Mouse (Mus musculus) hindbrain, embryonic 10.5 days (tissue): ENCODE results near the gene Tbc1d30. TPM values are rescaled to one million over a fixed set of nuclear protein-coding genes. Genes with fewer than 3 reads are reported as not detected.

Experiments
- DNase-seq: peaks from one replicate; pipeline ENCODE4 v3.0.0-alpha.2; 2017; ENCODE audit warnings: low spot score
- H3K27ac ChIP-seq: fragments of 300-500 bp; sonication (generic); 2 replicates; pipeline ENCODE4 v1.5.1; 2016; ENCODE audit warnings: mild to moderate bottlenecking, moderate library complexity
- H3K27me3 ChIP-seq: fragments of 300-500 bp; sonication (generic); 2 replicates; pipeline ENCODE4 v1.6.1; 2016; ENCODE audit warnings: mild to moderate bottlenecking; ENCODE audit not compliant: poor library complexity, insufficient read depth, severe bottlenecking
- H3K36me3 ChIP-seq: fragments of 300-500 bp; sonication (generic); 2 replicates; pipeline ENCODE4 v1.6.1; 2016; ENCODE audit warnings: mild to moderate bottlenecking, moderate library complexity
- H3K4me1 ChIP-seq: fragments of 300-500 bp; sonication (generic); replicated peaks from 2 replicates; pipeline ENCODE4 v1.6.1; 2016; ENCODE audit warnings: mild to moderate bottlenecking
- H3K4me3 ChIP-seq: fragments of 300-500 bp; sonication (generic); 2 replicates; pipeline ENCODE4 v1.5.1; 2016; ENCODE audit warnings: mild to moderate bottlenecking, moderate library complexity
- H3K9me3 ChIP-seq: fragments of 300-500 bp; sonication (generic); 2 replicates; pipeline ENCODE4 v1.6.1; 2016; ENCODE audit warnings: mild to moderate bottlenecking, moderate library complexity
- WGBS: fragments of 180-500 bp; shearing (Covaris S2); methylation state at CpG from one replicate; pipeline ENCODE4 v1.1.7; 2016; 5-methylcytosine and 5-hydroxymethylcytosine counted together
- polyA plus RNA-seq: library from polyadenylated mRNA; unstranded; fragments of >200 nt; fragmentation: Nextera tagmentation; extraction: Ambion mirVana; gene quantifications from 2 replicates; pipeline ENCODE4 v1.2.1, GENCODE M21; 2016

The Tbc1d30 gene
- polyA plus RNA-seq, 1 experiment from 2014 or later = 4.1 TPM

- no peak overlapping the region for H3K4me3 ChIP-seq
- H3K4me1 ChIP-seq = no peaks in the 10 kb centered on the region
- H3K36me3 ChIP-seq = no peaks in the 10 kb centered on the region
- WGBS = 93% methylated on average over 7 of the region's 7 CpGs
- no peak overlapping the region for H3K27ac ChIP-seq
- peaks cover 3% of the 10 kb centered on the region for H3K9me3 ChIP-seq
- H3K27me3 ChIP-seq = no peaks in the 10 kb centered on the region
- DNase-seq = no peak
Observed at GRCm38 (mm10) chr10:121323493-121323892, 27.6 kb downstream of the Tbc1d30 start.

- DNase-seq = no peak
- peaks cover 28% of the 10 kb centered on the region for H3K27me3 ChIP-seq
- peaks cover 6% of the 10 kb centered on the region; the same call in 1 of the 2 replicates for H3K9me3 ChIP-seq
- H3K4me3 ChIP-seq = no peak overlapping the region
- WGBS = 81% methylated on average over 7 of the region's 7 CpGs
- no peaks in the 10 kb centered on the region for H3K36me3 ChIP-seq
- H3K27ac ChIP-seq = no peak overlapping the region
- peaks cover 17% of the 10 kb centered on the region for H3K4me1 ChIP-seq
Observed at GRCm38 (mm10) chr10:121318397-121318950, 32.6 kb downstream of the Tbc1d30 start.

GRCm38 (mm10) chr10:121316361-121316760, 34.7 kb downstream of the Tbc1d30 start:
- Histone ChIP-seq H3K27me3 (peaks cover 48% of the 10 kb centered on the region), H3K27ac (no peak overlapping the region), H3K4me3 (no peak overlapping the region), H3K36me3 (no peaks in the 10 kb centered on the region), H3K4me1 (peaks cover 24% of the 10 kb centered on the region), H3K9me3 (peaks cover 6% of the 10 kb centered on the region; the same call in 1 of the 2 replicates)
- no peak for DNase-seq
- 87% methylated on average over 10 of the region's 10 CpGs for WGBS

GRCm38 (mm10) chr10:121315321-121316283, 35.5 kb downstream of the Tbc1d30 start:
- H3K4me3 ChIP-seq = peak overlapping the region; percentile 30
- peak overlapping the region; percentile 72 for H3K27ac ChIP-seq
- peaks cover 30% of the 10 kb centered on the region for H3K4me1 ChIP-seq
- H3K9me3 ChIP-seq = peaks cover 6% of the 10 kb centered on the region; the same call in 1 of the 2 replicates
- DNase-seq = no peak
- H3K36me3 ChIP-seq = no peaks in the 10 kb centered on the region
- WGBS = 23% methylated on average over 27 of the region's 27 CpGs
- peaks cover 55% of the 10 kb centered on the region for H3K27me3 ChIP-seq

GRCm38 (mm10) chr10:121314186-121314585, 36.9 kb downstream of the Tbc1d30 start:
- Histone ChIP-seq H3K9me3 (peaks cover 6% of the 10 kb centered on the region; the same call in 1 of the 2 replicates), H3K4me1 (peaks cover 44% of the 10 kb centered on the region), H3K36me3 (no peaks in the 10 kb centered on the region), H3K27ac (peak overlapping the region; percentile 24; the same call in 1 of the 2 replicates), H3K4me3 (no peak overlapping the region), H3K27me3 (peaks cover 69% of the 10 kb centered on the region)
- WGBS = 27% methylated on average over 4 of the region's 4 CpGs
- no peak for DNase-seq

GRCm38 (mm10) chr10:121313049-121313448, 38.0 kb downstream of the Tbc1d30 start:
- Histone ChIP-seq H3K4me1 (peaks cover 44% of the 10 kb centered on the region), H3K36me3 (no peaks in the 10 kb centered on the region), H3K9me3 (peaks cover 6% of the 10 kb centered on the region; the same call in 1 of the 2 replicates), H3K4me3 (no peak overlapping the region), H3K27ac (no peak overlapping the region), H3K27me3 (peaks cover 81% of the 10 kb centered on the region)
- 90% methylated on average over 3 of the region's 3 CpGs for WGBS
- DNase-seq = no peak

GRCm38 (mm10) chr10:121310511-121311221, 40.4 kb downstream of the Tbc1d30 start:
- peak overlapping the region; percentile 89 for H3K27ac ChIP-seq
- peaks cover 81% of the 10 kb centered on the region for H3K27me3 ChIP-seq
- peak overlapping the region; percentile 80 for H3K4me3 ChIP-seq
- peak; percentile 81 for DNase-seq
- WGBS = under 1% methylated on average over 77 of the region's 77 CpGs
- no peaks in the 10 kb centered on the region for H3K36me3 ChIP-seq
- H3K9me3 ChIP-seq = no peaks in the 10 kb centered on the region
- H3K4me1 ChIP-seq = peaks cover 57% of the 10 kb centered on the region

- peak overlapping the region; percentile 89 for H3K27ac ChIP-seq
- no peaks in the 10 kb centered on the region for H3K36me3 ChIP-seq
- H3K9me3 ChIP-seq = no peaks in the 10 kb centered on the region
- DNase-seq = peak; percentile 41
- H3K4me3 ChIP-seq = peak overlapping the region; percentile 80
- WGBS = 1% methylated on average over 32 of the region's 32 CpGs
- H3K4me1 ChIP-seq = peaks cover 56% of the 10 kb centered on the region
- peaks cover 75% of the 10 kb centered on the region for H3K27me3 ChIP-seq
Observed at GRCm38 (mm10) chr10:121309801-121310510, 41.1 kb downstream of the Tbc1d30 start.

- DNase-seq = peak; percentile 45
- WGBS = 19% methylated on average over 11 of the region's 11 CpGs
- H3K27me3 ChIP-seq = peaks cover 67% of the 10 kb centered on the region
Observed at GRCm38 (mm10) chr10:121309123-121309655, 41.9 kb downstream of the Tbc1d30 start.

GRCm38 (mm10) chr10:121305441-121305840, 45.6 kb downstream of the Tbc1d30 start:
- H3K9me3 ChIP-seq = no peaks in the 10 kb centered on the region
- 26% methylated on average over 5 of the region's 5 CpGs for WGBS
- peaks cover 34% of the 10 kb centered on the region for H3K4me1 ChIP-seq
- no peak overlapping the region for H3K27ac ChIP-seq
- peaks cover 3% of the 10 kb centered on the region; the same call in 1 of the 2 replicates for H3K36me3 ChIP-seq
- H3K4me3 ChIP-seq = no peak overlapping the region
- peak; percentile 45 for DNase-seq
- H3K27me3 ChIP-seq = peaks cover 31% of the 10 kb centered on the region

More at GRCm38 (mm10) chr10:121309123-121309655, 41.9 kb downstream of the Tbc1d30 start:
- Histone ChIP-seq H3K36me3 (peaks cover 2% of the 10 kb centered on the region; the same call in 1 of the 2 replicates), H3K4me3 (peak overlapping the region; percentile 80), H3K4me1 (peaks cover 53% of the 10 kb centered on the region), H3K27ac (no peak overlapping the region), H3K9me3 (no peaks in the 10 kb centered on the region)

GRCm38 (mm10) chr10:121303559-121303958, 47.5 kb downstream of the Tbc1d30 start:
- H3K27ac ChIP-seq = no peak overlapping the region
- H3K27me3 ChIP-seq = peaks cover 13% of the 10 kb centered on the region
- H3K9me3 ChIP-seq = no peaks in the 10 kb centered on the region
- no peak for DNase-seq
- 86% methylated on average over 3 of the region's 3 CpGs for WGBS
- H3K36me3 ChIP-seq = peaks cover 3% of the 10 kb centered on the region; the same call in 1 of the 2 replicates
- H3K4me3 ChIP-seq = no peak overlapping the region
- peaks cover 22% of the 10 kb centered on the region for H3K4me1 ChIP-seq
